Mouse (Mus musculus) kidney, embryonic 14.5 days (tissue): ENCODE data around the gene Atraid. TPM values are rescaled to one million over a fixed set of nuclear protein-coding genes. Genes with fewer than 3 reads are reported as not detected.

ENCODE experiments used
- polyA plus RNA-seq: library from polyadenylated mRNA; unstranded; fragments of >200 nt; fragmentation: Nextera tagmentation; extraction: Ambion mirVana; gene quantifications from 2 replicates; pipeline ENCODE4 v1.2.1, GENCODE M21; 2014

The Atraid gene
- polyA plus RNA-seq, 1 experiment from 2014 or later = 144 TPM

Other genes starting within 250 kb of the Atraid start
- gene Mapre3, start 233.7 kb upstream of the Atraid start, polyA plus RNA-seq = 13.6 and 19.3 TPM in 2 replicates
- 53.1 and 65.1 TPM in 2 replicates for gene Tmem214, start 180.3 kb upstream of the Atraid start, polyA plus RNA-seq
- 19.5 and 27.1 TPM in 2 replicates for gene Agbl5, start 159.6 kb upstream of the Atraid start, polyA plus RNA-seq
- 500 and 653 TPM in 2 replicates for gene Ost4, start 140.5 kb upstream of the Atraid start, polyA plus RNA-seq
- 170 and 191 TPM in 2 replicates for gene Emilin1, start 134.9 kb upstream of the Atraid start, polyA plus RNA-seq
- 29.7 and 31.4 TPM in 2 replicates for gene Khk, start 126.9 kb upstream of the Atraid start, polyA plus RNA-seq
- 7.5 and 10.4 TPM in 2 replicates for gene Cgref1, start 102.7 kb upstream of the Atraid start, polyA plus RNA-seq
- 97.6 and 99.5 TPM in 2 replicates for gene Preb, start 88.0 kb upstream of the Atraid start, polyA plus RNA-seq
- gene Tcf23, start 79.7 kb upstream of the Atraid start, polyA plus RNA-seq = 0.51 and 0.83 TPM in 2 replicates
- gene Slc5a6, start 612 bp downstream of the Atraid start, polyA plus RNA-seq = 5.5 and 10.9 TPM in 2 replicates
- gene Cad, start 6.5 kb downstream of the Atraid start, polyA plus RNA-seq = 35.4 and 40.5 TPM in 2 replicates
- not detected in 2 replicates for gene Dnajc5g, start 58.0 kb downstream of the Atraid start, polyA plus RNA-seq
- 1.9 and 3.4 TPM in 2 replicates for gene Slc30a3, start 59.9 kb downstream of the Atraid start, polyA plus RNA-seq
- gene Trim54, start 68.4 kb downstream of the Atraid start, polyA plus RNA-seq = not detected in 2 replicates
- gene Ucn, start 90.5 kb downstream of the Atraid start, polyA plus RNA-seq = not detected in 2 replicates
- gene Mpv17, start 105.9 kb downstream of the Atraid start, polyA plus RNA-seq = 67.5 and 68.3 TPM in 2 replicates
- 1.4 and 1.6 TPM in 2 replicates for gene Gm29609, start 131.6 kb downstream of the Atraid start, polyA plus RNA-seq
- gene Gtf3c2, start 131.8 kb downstream of the Atraid start, polyA plus RNA-seq = 51.6 and 85.6 TPM in 2 replicates
- gene Snx17, start 144.9 kb downstream of the Atraid start, polyA plus RNA-seq = 110 and 133 TPM in 2 replicates
- gene Eif2b4, start 145.1 kb downstream of the Atraid start, polyA plus RNA-seq = 60.1 and 67.3 TPM in 2 replicates
- gene Zfp513, start 154.0 kb downstream of the Atraid start, polyA plus RNA-seq = 6.7 and 9.0 TPM in 2 replicates
- 130 and 145 TPM in 2 replicates for gene Ppm1g, start 172.4 kb downstream of the Atraid start, polyA plus RNA-seq
- gene Nrbp1, start 192.6 kb downstream of the Atraid start, polyA plus RNA-seq = 115 and 153 TPM in 2 replicates
- gene Gm9970, start 192.9 kb downstream of the Atraid start, polyA plus RNA-seq = 0.39 and 0.72 TPM in 2 replicates
- gene Krtcap3, start 203.4 kb downstream of the Atraid start, polyA plus RNA-seq = 28.0 and 31.8 TPM in 2 replicates
- gene Ift172, start 242.8 kb downstream of the Atraid start, polyA plus RNA-seq = 26.3 and 31.9 TPM in 2 replicates
- 42.8 and 55.6 TPM in 2 replicates for gene Fndc4, start 247.8 kb downstream of the Atraid start, polyA plus RNA-seq
- gene Gckr, start 249.1 kb downstream of the Atraid start, polyA plus RNA-seq = 0.76 TPM in 1 of 2 replicates, not detected in the other